Mouse (Mus musculus) layer of hippocampus, adult 6 months (tissue): Measurements from ENCODE around the gene Plac1. TPM values are rescaled to one million over a fixed set of nuclear protein-coding genes. Genes with fewer than 3 reads are reported as not detected.

Experiments used
- long read RNA-seq, 2 experiments: library from polyadenylated mRNA; unstranded; transcript quantifications; one replicate each; pipeline ENCODE4 v2.0.0; 2019 to 2020
- microRNA-seq: library from miRNA; unstranded; fragments of <30 nt; microRNA quantifications from one replicate; pipeline ENCODE4 v1.2.0, GENCODE M21; 2020
- polyA plus RNA-seq: library from polyadenylated mRNA; unstranded; fragments of <200 nt; fragmentation: Nextera tagmentation; gene quantifications from 2 replicates; pipeline ENCODE4 v1.2.3, GENCODE M21; 2021

The Plac1 gene
- not detected in 2 replicates for polyA plus RNA-seq
- long read RNA-seq, experiment 1: 0 reads
- long read RNA-seq, experiment 2: 0 reads

GRCm38 (mm10) chrX:53240011-53240410 is at the start of gene Plac1:
Gene Plac1, minus strand, starts transcription at chrX:53240111.

GRCm38 (mm10) chrX:53273124-53273523 is 33.2 kb upstream of the Plac1 start, which contains the start of gene Fam122c:
Gene Fam122c, plus strand, starts transcription at chrX:53273424.

GRCm38 (mm10) chrX:53269289-53270062 is 29.6 kb upstream of the Plac1 start, which contains the start of gene Fam122b:
Gene Fam122b, minus strand, starts transcription at chrX:53269805.

Small RNA genes lying within 50 kb of the gene (microRNA-seq; reads per million reads assigned to microRNA genes)
- gene Mir322 (123 reads per million, percentile 61 among the genes with 10 or more reads in this experiment), gene Mir351 (186 reads per million, percentile 65 among the genes with 10 or more reads in this experiment), gene Mir450-1 (not detected), gene Mir450-2 (not detected), gene Mir450b (1.7 reads per million), gene Mir503 (12.9 reads per million, percentile 35 among the genes with 10 or more reads in this experiment), gene Mir542 (23.4 reads per million, percentile 42 among the genes with 10 or more reads in this experiment)

Other genes with a start within 250 kb of the Plac1 start
- gene Fam122b, start 29.7 kb upstream of the Plac1 start, polyA plus RNA-seq: 1.5 and 1.7 TPM in 2 replicates
- gene Fam122c, start 33.3 kb upstream of the Plac1 start, polyA plus RNA-seq: not detected in 2 replicates
- gene Mospd1, start 130.4 kb upstream of the Plac1 start, polyA plus RNA-seq: 15.0 and 20.1 TPM in 2 replicates
- not detected in 2 replicates for gene Etd, start 194.8 kb upstream of the Plac1 start, polyA plus RNA-seq